Mouse (Mus musculus): ENCODE data around the gene Pcolce2. TPM values are rescaled to one million over a fixed set of nuclear protein-coding genes. Genes with fewer than 3 reads are reported as not detected.
"Not testable (repeated sequence)": the region's sequence is repeated elsewhere in the genome, so short reads cannot be mapped to it uniquely, and the experiment has no call there.

Pcolce2 gene
- total RNA-seq, 2 experiments from 2014 or later: 8.2 to 13.7 TPM

DNA sequence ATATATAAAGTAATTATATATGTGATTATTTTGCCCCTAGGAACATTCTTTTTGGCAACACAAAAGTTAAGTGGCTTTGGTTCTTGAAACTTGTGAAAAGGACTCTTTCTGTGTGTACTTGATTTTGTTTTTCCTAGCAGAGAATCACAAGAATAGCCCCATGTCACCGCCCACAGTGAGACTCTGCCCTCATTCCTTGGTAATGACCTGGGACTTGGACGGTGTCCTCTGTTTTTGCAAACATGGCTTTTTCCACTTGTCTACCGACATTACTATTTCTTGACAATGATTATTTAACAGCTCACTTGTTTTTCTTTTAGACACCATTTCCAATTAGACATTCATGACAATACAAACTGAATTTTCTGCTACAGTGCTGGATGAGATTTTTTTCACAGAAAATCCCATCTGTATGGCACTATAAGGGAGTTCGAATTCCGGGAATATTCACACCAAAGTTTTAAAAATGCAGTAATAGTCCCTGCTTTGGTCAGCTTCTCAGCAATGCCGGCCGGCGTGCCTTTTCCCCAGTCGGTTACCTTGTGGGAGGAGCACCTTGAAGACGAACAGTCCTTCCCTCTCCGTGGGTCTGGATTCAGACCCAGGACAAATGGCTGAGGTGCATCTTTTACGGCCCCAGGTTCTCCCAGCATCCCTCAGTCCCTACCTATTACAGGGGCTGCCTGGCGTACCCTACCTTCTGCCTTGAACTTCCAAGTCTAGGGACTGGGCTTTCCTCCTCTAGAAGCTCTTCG lies 22.4 kb upstream of the Pcolce2 start:
- intact Hi-C loops (cut with DNase I): no loop called here
- TF ChIP-seq CTCF (IDR thresholded peaks at IDR 0.05): no peak
- H3K27ac ChIP-seq: peak overlapping the region; percentile 82
- peak overlapping the region; percentile 59 for H3K4me3 ChIP-seq
- DNase-seq: peak; percentile 59

DNA sequence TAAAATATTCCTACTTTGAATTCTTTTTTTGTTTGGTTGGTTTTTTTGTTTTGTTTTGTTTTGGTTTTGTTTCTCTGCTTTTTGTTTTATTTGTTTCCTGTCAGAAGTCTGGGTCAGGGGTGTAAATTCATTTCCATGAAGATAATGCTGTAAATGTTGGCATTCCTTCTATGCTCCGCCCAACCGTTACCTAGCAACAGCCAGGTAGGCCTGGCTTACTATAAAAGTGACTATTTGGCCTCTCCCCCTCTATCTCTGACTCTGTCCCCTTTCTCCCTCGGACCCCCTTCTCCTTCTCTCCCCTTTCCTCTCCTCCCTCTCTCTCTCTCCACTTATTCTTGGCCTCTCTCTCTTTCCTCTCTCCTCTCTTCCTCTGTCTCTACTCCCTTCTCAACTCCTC lies 21.4 kb upstream of the Pcolce2 start:
- TF ChIP-seq CTCF (IDR thresholded peaks at IDR 0.05): no peak

DNA sequence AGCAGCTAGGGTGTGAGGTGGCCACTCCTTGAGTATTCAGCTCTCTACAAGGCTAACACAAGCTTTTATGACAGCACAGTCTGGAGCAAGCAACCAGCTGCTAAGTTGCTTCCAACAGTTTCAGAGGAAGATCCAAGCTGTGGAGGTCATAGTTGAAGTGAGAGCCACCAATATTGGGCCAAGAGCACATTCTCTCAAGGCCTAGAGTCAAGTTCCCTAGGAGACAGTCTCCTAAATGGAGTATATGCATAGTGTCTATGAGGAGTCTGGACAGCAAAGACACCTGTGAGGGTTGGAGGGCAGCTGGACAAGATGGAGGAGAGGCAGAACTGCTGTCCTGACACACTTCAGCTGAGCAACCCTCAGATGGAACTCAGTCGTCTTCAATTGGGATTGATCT lies 18.8 kb upstream of the Pcolce2 start:
- DNase-seq: no peak
- intact Hi-C loops (cut with DNase I): no loop called here

More for the DNA sequence above, 21.4 kb upstream of the Pcolce2 start:
- Histone ChIP-seq H3K4me3 (no peak overlapping the region), H3K27ac (peak overlapping the region; percentile 82; the same call in 1 of the 2 replicates)
- intact Hi-C loops (cut with DNase I): no loop called here
- DNase-seq: no peak

DNA sequence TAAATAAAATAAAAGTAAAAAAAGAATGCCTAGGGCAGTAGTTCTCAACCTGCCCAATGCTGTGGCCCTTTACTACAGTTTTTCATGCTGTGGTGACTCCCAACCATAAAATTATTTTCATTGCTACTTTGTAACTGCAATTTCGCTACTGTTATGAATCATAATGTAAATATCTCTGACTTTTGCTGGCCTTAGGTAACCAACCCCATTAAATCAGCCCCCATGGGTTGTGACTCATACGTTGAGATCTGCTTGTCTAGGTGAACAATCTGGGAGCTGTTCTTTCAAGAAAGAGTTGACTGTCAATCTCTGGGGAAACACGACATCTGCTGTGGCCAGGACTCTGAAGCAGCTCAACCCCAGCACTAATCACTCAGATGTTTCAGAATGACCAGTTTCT lies 13.3 kb upstream of the Pcolce2 start:
- Histone ChIP-seq H3K27ac (no peak overlapping the region), H3K4me3 (no peak overlapping the region)
- TF ChIP-seq CTCF (IDR thresholded peaks at IDR 0.05): no peak
- no peak for DNase-seq
- intact Hi-C loops (cut with DNase I): no loop called here

More for the DNA sequence above, 18.8 kb upstream of the Pcolce2 start:
- TF ChIP-seq CTCF (IDR thresholded peaks at IDR 0.05): no peak
- no peak overlapping the region for H3K27ac ChIP-seq
- H3K4me3 ChIP-seq: no peak overlapping the region

DNA sequence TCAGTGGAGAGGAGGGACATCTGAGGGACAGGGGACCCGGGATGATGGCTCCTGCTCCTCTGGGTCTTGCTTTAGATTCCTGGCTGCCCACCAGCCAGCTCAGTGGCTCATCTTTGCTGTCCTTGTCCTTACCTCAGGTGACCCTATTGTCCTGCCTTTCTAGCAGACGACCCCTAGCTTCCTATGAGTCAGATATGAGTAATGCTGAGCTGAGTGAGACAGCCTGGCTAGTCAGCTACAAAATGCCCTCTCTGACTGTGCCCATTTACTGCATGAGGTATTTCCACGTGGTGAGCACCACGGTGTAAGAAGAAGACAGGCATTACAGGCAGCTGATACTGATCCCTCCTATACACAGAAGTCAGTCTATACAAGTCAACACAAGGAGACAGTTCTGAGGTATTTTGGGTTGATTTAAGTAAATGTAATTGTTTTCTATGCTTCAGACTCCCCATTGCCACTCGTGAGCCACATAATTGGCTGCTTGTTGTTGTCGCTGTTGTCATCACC lies 8.9 kb upstream of the Pcolce2 start:
- Histone ChIP-seq H3K27ac (no peak overlapping the region), H3K4me3 (no peak overlapping the region)
- DNase-seq: no peak
- TF ChIP-seq CTCF (IDR thresholded peaks at IDR 0.05): no peak
- intact Hi-C loops (cut with DNase I): no loop called here

DNA sequence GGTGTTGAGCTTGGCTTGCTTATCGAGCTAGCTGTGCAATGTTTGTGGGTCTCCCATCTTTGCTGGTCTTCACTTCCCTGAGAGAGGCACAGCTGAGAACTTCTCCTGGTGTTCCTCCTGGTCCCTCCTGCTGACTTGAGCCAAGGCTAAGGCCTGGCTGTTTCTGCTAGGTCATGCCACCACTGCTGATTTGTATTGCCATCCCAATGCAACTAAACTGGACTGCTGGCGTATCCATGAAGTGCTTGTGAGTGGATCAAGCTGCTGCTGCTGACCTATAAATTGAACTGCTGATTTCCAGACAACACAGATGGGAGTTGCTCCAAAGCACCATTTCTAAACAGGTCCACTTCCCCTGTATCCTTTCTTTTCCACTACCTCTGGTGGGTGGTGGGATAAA lies 7.8 kb upstream of the Pcolce2 start:
- intact Hi-C loops (cut with DNase I); H3K4me3 ChIP-seq; H3K27ac ChIP-seq; DNase-seq: not testable (repeated sequence)

DNA sequence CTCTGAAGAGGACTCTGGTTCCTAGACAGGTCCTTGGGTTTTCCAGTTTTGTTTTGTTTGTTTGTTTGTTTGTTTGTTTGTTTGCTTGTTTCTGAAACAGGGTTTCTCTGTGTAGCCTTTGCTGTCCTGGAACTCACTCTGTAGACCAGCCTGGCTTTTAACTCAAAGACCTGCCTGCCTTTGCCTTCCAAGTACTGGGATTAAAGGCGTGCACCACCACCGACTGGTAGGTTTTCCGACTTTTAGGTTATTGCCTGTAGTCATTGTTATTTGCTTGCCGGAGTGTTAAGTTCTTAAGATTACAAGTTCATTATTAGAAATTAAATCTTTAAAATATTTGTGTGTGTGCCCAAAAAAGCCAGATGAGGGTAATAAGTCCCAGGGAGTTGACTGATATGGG lies 1.0 kb upstream of the Pcolce2 start:
- no peak for TF ChIP-seq CTCF (IDR thresholded peaks at IDR 0.05)
- Histone ChIP-seq H3K4me3 (no peak overlapping the region), H3K27ac (peak overlapping the region; percentile 75; the same call in 1 of the 2 replicates)
- intact Hi-C loops (cut with DNase I): no loop called here
- no peak for DNase-seq

DNA sequence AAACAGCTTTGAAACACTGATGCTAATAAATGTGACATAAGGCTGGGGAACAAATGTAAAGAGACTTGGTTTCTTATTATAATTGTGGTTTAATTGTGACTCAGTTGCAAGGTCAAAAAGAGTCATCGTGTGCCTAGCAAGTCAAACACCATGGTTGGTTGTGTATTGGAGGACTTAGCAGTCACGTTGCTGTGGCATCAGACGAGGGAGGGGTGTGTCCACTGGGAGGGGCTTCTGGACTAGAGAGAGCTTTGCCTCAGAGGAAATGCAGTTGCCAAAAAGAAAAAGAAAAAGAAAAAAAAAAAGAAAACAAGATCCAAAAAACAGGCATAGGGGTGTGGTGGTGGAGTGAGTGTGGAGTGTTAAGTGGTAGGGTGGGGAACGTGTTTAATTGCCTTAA lies 2.5 kb downstream of the Pcolce2 start:
- no peak for TF ChIP-seq CTCF (IDR thresholded peaks at IDR 0.05)
- intact Hi-C loops (cut with DNase I): no loop called here
- peak overlapping the region; percentile 25 for H3K4me3 ChIP-seq
- H3K27ac ChIP-seq: no peak overlapping the region
- DNase-seq: peak; percentile 54

DNA sequence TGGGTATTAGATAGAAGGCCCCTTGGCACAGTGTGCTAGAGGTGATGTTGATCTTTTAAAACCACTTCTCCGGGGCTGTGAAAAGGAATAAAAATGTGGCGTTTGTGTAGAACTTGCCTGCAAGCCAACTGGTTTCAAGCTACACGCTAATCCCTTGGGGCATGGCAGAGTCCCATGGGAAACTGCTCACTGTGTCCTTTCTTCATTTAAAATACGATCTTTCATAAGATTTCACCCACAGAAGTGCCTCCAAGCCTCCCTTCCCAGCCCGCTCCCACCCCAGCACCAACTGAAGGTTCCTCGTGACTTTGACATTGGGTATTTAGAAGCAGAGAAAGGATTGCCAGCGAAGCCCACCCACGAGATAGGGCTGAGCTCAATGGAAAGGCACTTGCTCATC lies 8.5 kb downstream of the Pcolce2 start:
- H3K4me3 ChIP-seq: no peak overlapping the region
- DNase-seq: no peak
- intact Hi-C loops (cut with DNase I): no loop called here
- H3K27ac ChIP-seq: no peak overlapping the region
- TF ChIP-seq CTCF (IDR thresholded peaks at IDR 0.05): no peak

DNA sequence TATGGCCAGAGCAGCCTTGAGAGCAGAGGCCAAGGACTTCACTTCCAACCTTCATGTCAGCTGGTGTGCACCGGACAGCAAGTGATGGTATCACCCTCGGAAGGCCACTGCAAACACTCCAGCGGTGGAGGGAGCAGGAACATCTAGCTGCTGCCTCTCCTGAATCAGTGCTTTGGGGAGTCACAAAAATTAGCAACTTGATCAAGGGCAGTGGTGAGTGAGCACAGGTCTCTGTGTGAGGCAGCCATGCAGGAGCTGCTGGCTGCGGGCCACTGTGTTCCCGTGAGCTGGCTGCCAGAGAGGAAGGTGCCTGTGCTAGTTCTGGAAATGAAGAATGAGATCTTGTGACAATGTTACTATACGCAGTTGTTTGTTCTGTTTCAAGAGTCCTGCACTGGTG lies 16.0 kb downstream of the Pcolce2 start:
- Histone ChIP-seq H3K27ac (0 out of 2 replicates have a peak overlapping the region, but pooled peaks have one; percentile 8), H3K4me3 (no peak overlapping the region)
- intact Hi-C loops (cut with DNase I): no loop called here
- no peak for TF ChIP-seq CTCF (IDR thresholded peaks at IDR 0.05)
- no peak for DNase-seq

DNA sequence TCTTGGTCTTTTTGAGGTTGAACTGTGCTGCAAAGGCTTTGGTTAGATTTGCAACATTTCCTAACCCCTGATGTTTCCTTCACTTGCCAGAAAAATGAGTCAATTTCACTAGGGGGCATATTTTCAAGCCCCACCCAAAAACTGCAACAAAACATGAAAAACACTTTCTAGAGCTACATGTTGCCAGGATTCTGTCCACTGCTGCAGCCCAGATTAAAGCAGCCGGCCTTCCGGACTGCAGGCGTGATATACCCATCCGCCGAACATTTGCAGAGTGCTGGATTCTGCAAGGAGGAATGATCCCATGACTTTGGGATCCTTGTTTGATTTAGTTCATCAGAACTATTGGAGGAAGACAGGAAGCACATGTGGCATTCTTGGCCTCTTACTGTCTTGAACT lies 17.0 kb downstream of the Pcolce2 start:
- intact Hi-C loops (cut with DNase I): no loop called here
- no peak for TF ChIP-seq CTCF (IDR thresholded peaks at IDR 0.05)
- Histone ChIP-seq H3K4me3 (no peak overlapping the region), H3K27ac (peak overlapping the region; percentile 48)
- no peak for DNase-seq

DNA sequence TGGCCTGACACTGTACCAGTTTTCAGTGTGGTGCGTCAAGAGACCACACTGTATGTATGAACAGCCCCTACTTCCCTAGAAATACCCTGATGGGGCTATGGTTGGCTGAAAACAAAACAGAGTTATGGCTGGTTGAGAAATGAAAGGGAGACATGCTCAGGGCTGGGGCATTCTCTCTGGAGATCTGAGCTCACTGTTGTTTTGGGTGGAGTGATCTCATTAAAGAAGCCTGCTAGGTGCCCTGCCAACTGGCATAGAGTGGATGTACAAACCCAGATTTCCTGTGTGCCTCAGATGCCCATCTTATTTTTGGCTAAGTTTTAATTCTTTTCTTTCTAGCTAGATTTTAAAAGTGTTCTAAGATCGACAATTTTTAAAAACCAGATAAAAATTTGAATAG lies 20.5 kb downstream of the Pcolce2 start:
- TF ChIP-seq CTCF (IDR thresholded peaks at IDR 0.05): no peak
- Histone ChIP-seq H3K27ac (peak overlapping the region; percentile 72), H3K4me3 (peak overlapping the region; percentile 19; the same call in 1 of the 2 replicates)
- intact Hi-C loops (cut with DNase I): no loop called here
- DNase-seq: peak; percentile 53

DNA sequence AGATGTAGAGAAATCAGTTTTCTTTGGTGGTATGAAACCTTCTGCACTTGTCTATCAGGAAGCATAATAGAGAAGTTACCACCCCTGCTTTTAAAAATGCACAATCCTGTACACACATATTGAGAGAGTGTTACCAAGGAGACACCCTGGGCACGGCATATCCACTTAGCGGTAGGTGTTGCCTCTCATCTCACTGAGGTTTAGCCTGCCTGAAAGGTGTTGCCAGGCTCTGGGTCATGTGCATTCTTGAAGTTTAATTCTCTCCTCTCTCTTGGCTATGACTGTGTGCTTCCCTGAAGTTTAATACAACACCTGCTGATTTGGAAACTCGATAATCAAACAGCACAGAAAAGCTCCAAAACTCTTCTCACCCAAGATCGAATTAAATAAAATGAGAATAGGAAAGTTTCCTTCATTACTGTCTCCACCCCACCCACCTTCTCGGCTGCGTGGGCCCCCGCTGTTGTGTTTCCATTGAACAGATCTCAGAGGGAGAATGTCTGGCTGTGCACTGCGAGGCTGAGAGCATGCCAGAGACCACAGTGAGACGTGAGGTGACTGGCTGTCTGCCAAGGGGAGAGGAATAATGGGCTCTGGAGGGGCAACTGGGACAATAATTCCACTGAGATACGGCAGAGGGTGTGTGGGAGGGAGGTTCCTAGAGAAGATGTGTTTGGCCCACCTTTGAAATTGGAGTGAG lies 27.0 kb downstream of the Pcolce2 start:
- Histone ChIP-seq H3K4me3 (no peak overlapping the region), H3K27ac (no peak overlapping the region)
- intact Hi-C loops (cut with DNase I): no loop called here
- no peak for TF ChIP-seq CTCF (IDR thresholded peaks at IDR 0.05)
- no peak for DNase-seq

All from gastrocnemius, adult 2 months (tissue).